22 mouse cellular contexts compared by ENCODE assay signal in genomic region chr1:41055761-41056160, GRCm38 (mm10).
DNase-seq lines count a peak whose midpoint lies in the region; ATAC-seq and TF ChIP-seq lines count a peak whose summit lies in the region.
"Had no signal": no experiment of that assay in that cellular context is flagged by ENCODE, and none has a peak within 500 bp of the region (broad histone marks: within the 10 kb centered on the region; RNA-seq: fewer than 3 reads in every experiment).

No protein-coding gene starts in this region.

- H3K4me1 ChIP-seq in lung, embryonic 14.5 days (ENCODE audit: insufficient read depth), result no peaks in the 10 kb centered on the region
- peaks cover 6% of the 10 kb centered on the region; the same call in 1 of the 2 replicates for H3K4me1 ChIP-seq in embryonic facial prominence, embryonic 13.5 days
- H3K4me1 ChIP-seq: hindbrain, embryonic 13.5 days had no signal

- no peak for TF ChIP-seq CTCF in lung, embryonic 14.5 days (IDR thresholded peaks at IDR 0.05; ENCODE audit: low read depth)

- H3K9ac ChIP-seq in lung, embryonic 14.5 days, result no peak overlapping the region
- no peak overlapping the region for H3K9ac ChIP-seq in embryonic facial prominence, embryonic 13.5 days
- H3K9ac ChIP-seq: heart, embryonic 15.5 days; hindbrain, embryonic 13.5 days had no signal

- H3K27me3 ChIP-seq in lung, embryonic 14.5 days (ENCODE audit: insufficient read depth, low read length), result no peaks in the 10 kb centered on the region
- H3K27me3 ChIP-seq in embryonic facial prominence, embryonic 13.5 days, result no peaks in the 10 kb centered on the region
- H3K27me3 ChIP-seq: heart, embryonic 15.5 days; hindbrain, embryonic 13.5 days had no signal

- no peak overlapping the region for H3K27ac ChIP-seq in lung, embryonic 14.5 days (ENCODE audit: low read depth)
- H3K27ac ChIP-seq in embryonic facial prominence, embryonic 13.5 days, result peak overlapping the region; percentile 75
- H3K27ac ChIP-seq: forebrain, embryonic 10.5 days; heart, adult 2 months; heart, embryonic 15.5 days; hindbrain, embryonic 13.5 days; hindbrain, postnatal 0 days had no signal

- DNase-seq in lung, embryonic 14.5 days, result peak; percentile 26
- DNase-seq in lung, postnatal 4 days, result no peak
- peak; percentile 38 for DNase-seq in NIH3T3 (ENCODE audit: low read depth)
- DNase-seq in kidney, postnatal 36 days, result no peak
- no peak for DNase-seq in adrenal gland, adult (ENCODE audit: inconsistent age in 2 of 2, low spot score in 1 of 2)
- DNase-seq: adrenal gland, postnatal 14 days; B cell, adult 2 months; cerebellum, adult 18-20 months; cerebellum, adult 9-11 months; cerebellum, postnatal 36 days; gastrocnemius, postnatal 14 days; heart, adult 2 months; heart, postnatal 14 days had no signal

- H3K4me3 ChIP-seq in lung, embryonic 14.5 days (ENCODE audit: low read depth, low read length), result no peak overlapping the region
- no peak overlapping the region for H3K4me3 ChIP-seq in embryonic facial prominence, embryonic 13.5 days
- H3K4me3 ChIP-seq: erythroblast, embryonic 14.5 days; forebrain, embryonic 10.5 days; heart, adult 2 months; heart, embryonic 15.5 days; hindbrain, embryonic 13.5 days had no signal

- no peaks in the 10 kb centered on the region for H3K9me3 ChIP-seq in lung, embryonic 14.5 days (ENCODE audit: low read depth, low read length)
- no peaks in the 10 kb centered on the region for H3K9me3 ChIP-seq in embryonic facial prominence, embryonic 13.5 days
- H3K9me3 ChIP-seq: forebrain, embryonic 10.5 days; heart, embryonic 15.5 days; hindbrain, embryonic 13.5 days had no signal

- 63% methylated on average over 10 of the region's 10 CpGs for WGBS in lung, embryonic 14.5 days
- WGBS in embryonic facial prominence, embryonic 13.5 days, result 41% methylated on average over 10 of the region's 10 CpGs

- no peaks in the 10 kb centered on the region for H3K36me3 ChIP-seq in lung, embryonic 14.5 days (ENCODE audit: insufficient read depth)
- no peaks in the 10 kb centered on the region for H3K36me3 ChIP-seq in embryonic facial prominence, embryonic 13.5 days
- H3K36me3 ChIP-seq: forebrain, embryonic 10.5 days; G1E; heart, embryonic 15.5 days; hindbrain, embryonic 13.5 days had no signal

- ATAC-seq in lung, embryonic 14.5 days (ENCODE audit: insufficient read depth), result no peak
- no peak for ATAC-seq in embryonic facial prominence, embryonic 13.5 days (ENCODE audit: insufficient number of reproducible peaks, insufficient read depth, low FRiP score, low TSS enrichment, low read depth)
- ATAC-seq: CD4-positive, CD25-positive, alpha-beta regulatory T cell, adult 4 months; hindbrain, postnatal 0 days had no signal

- H3K4me2 ChIP-seq in lung, embryonic 14.5 days, result no peak overlapping the region
- H3K4me2 ChIP-seq in embryonic facial prominence, embryonic 13.5 days, result peak overlapping the region; percentile 19
- H3K4me2 ChIP-seq: heart, embryonic 11.5 days; heart, embryonic 15.5 days; hindbrain, embryonic 13.5 days had no signal

Comparison
In these comparisons a context has a peak if more than half of its experiments do, and no peak if none do; other contexts are left out.
1. DNase-seq: peak in lung, embryonic 14.5 days (single experiment) and NIH3T3 (single experiment); none in lung, postnatal 4 days (0 of 2), kidney, postnatal 36 days (0 of 2) and adrenal gland, adult (0 of 2).